Mouse (Mus musculus): ENCODE measurements around the gene Arl1. TPM values are rescaled to one million over a fixed set of nuclear protein-coding genes. Genes with fewer than 3 reads are reported as not detected.

The Arl1 gene
- 131 and 143 TPM in 2 replicates for polyA plus RNA-seq (2015; fragmentation: Nextera tagmentation; extraction: Ambion mirVana)

DNA sequence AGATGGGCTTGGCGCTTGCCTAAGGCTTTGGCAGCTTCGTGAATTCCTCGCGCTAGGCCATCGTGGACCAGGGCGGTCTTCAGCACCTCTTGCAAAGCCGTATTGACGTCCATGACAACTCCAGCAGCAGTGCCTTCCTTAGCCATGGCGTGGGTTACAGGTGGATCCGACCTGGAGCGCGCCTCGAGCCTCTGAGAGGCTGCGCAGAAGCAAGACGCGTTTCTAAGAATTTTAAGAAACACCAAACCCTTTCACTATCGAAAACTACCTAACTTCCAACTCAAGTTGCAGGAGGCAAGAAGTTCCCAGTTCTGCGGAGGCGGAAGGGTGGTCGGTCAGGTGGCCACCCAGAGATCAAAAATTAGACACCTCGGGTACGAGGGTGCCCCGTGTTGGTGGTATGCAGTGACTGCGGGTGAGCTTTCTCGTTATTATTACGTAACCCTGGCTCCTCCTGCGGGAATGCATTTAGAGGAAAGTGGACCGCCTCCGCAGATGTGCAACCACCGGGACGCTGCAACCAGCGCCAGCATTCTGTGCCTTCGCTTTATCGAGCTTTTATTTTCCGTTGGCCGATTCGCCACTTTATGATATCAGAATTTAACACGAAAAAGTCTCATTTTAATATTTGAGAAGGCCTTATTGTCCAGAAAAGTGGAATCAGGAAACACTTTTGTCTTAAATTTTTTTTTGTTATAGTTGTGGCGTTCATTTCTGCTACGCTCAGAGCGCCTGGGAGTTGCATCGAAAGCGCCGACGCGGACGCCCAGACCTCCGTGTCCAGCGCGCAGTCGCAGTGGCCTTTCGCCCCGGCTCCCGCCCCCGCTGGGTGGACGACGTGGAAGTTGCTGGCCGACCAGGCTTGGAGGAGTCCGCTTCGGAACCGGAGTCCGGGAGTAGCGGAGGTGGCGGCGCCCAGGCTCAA is at the start of gene Arl1:
TSS of gene Arl1 (plus strand) at position 288 of the 925 bp plus-strand sequence.
- H3K4me1 ChIP-seq (replicated peaks), result peaks cover 12% of the 10 kb centered on the region
- H3K36me3 ChIP-seq, result no peaks in the 10 kb centered on the region
- peak within 1 kb of the TSS; percentile 99 for H3K4me3 ChIP-seq
- peak within 1 kb of the TSS; percentile 86 for H3K27ac ChIP-seq
- H3K27me3 ChIP-seq, result peaks cover 6% of the 10 kb centered on the region
- H3K9ac ChIP-seq, result peak within 1 kb of the TSS; percentile 98
- 1% methylated on average over 65 of the region's 65 CpGs for WGBS
- H3K4me2 ChIP-seq, result peak within 1 kb of the TSS; percentile 93
- no peaks in the 10 kb centered on the region for H3K9me3 ChIP-seq (replicated peaks)
- peak; percentile 96 for ATAC-seq (replicated peaks; ENCODE audit: insufficient number of reproducible peaks, insufficient read depth, low FRiP score, low read depth)

DNA sequence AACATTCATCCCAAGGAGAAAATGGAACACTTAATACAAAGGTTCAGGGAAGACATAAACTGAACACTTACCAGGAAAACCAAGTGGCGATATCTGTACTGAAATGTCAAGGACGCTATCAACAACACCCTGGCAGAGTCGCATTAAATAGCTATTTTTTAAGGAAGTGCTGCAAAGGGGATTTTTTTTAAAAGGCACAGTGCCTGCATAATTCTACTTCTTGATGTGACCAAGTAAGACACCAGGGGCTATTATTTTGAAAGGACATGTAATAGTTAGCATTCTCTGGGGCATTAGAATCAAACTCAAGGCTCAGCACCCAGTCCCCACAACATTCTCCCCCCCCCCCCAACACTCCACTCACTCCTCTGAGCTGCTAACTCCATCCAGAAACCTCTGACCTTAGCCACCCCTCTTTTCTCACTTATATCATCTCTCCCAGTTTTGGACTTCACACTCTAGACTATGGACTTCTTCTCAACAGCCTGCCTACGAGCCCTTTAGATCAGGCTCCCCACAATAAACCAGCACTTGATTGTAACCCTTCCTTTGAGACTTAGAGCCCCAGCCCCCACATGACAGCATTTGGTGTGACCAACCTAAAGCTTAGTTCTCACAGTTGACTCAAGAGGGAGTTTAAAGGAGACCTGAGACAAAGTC is 47.6 kb upstream of the Arl1 start:
- Histone ChIP-seq H3K4me1 (replicated peaks) (no peaks in the 10 kb centered on the region), H3K9ac (no peak overlapping the region), H3K27me3 (no peaks in the 10 kb centered on the region), H3K4me2 (no peak overlapping the region), H3K4me3 (no peak overlapping the region), H3K9me3 (replicated peaks) (no peaks in the 10 kb centered on the region), H3K27ac (no peak overlapping the region), H3K36me3 (no peaks in the 10 kb centered on the region)
- 55% methylated on average over 4 of the region's 4 CpGs for WGBS
- no peak for ATAC-seq (replicated peaks; ENCODE audit: insufficient number of reproducible peaks, insufficient read depth, low FRiP score, low read depth)

DNA sequence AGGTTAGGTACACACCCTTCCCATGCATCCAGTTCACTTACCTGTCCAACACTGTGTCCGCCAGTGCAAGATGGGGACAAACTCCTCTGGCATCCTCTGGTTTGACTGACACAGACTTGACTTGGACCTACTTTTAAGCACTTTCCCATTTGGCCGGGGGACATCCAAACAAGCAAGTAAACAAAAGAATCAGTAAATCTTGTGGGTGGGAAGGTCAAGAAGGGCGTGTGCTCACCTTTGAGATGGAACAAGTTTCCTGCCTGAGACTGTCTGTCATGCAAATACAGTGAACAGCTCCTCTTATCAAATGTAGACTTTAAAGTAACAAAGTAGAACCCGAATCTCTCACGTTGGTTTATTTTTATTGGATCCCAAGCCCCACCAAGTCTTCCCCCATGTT is 45.7 kb upstream of the Arl1 start, which contains the start of gene Spic:
TSS of gene Spic (minus strand) at position 91 of the 400 bp plus-strand sequence.
- ATAC-seq (replicated peaks; ENCODE audit: insufficient number of reproducible peaks, insufficient read depth, low FRiP score, low read depth), result no peak
- no peaks in the 10 kb centered on the region for H3K27me3 ChIP-seq
- no peak within 1 kb of the TSS for H3K27ac ChIP-seq
- H3K4me1 ChIP-seq (replicated peaks), result no peaks in the 10 kb centered on the region
- no peaks in the 10 kb centered on the region for H3K36me3 ChIP-seq
- no peak within 1 kb of the TSS for H3K9ac ChIP-seq
- no peaks in the 10 kb centered on the region for H3K9me3 ChIP-seq (replicated peaks)
- 69% methylated on average over 5 of the region's 5 CpGs for WGBS
- no peak within 1 kb of the TSS for H3K4me2 ChIP-seq
- H3K4me3 ChIP-seq, result no peak within 1 kb of the TSS

DNA sequence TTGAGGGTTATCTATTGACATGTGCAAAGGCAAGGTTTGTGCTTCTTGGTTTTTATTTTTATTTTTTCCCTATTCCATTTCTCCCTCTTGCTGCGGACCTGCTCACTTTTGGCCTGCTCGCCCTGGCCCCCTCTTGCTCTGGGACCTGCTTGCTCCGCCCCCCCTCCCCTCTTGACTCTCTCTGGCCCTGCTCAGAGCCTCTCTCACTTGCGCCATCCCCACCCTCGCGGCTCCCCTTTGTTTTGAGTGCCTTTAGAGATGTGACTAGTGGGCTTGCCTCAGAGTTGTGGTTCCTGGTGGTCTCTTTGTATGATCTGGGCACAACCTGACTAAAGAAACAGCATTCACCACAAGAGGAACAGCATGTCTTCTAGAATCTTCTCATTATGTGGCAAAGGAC is 29.7 kb upstream of the Arl1 start:
- H3K4me3 ChIP-seq, result no peak overlapping the region
- ATAC-seq (replicated peaks; ENCODE audit: insufficient number of reproducible peaks, insufficient read depth, low FRiP score, low read depth), result no peak
- no peaks in the 10 kb centered on the region for H3K36me3 ChIP-seq
- 66% methylated on average over 6 of the region's 6 CpGs for WGBS
- H3K27me3 ChIP-seq, result no peaks in the 10 kb centered on the region
- no peaks in the 10 kb centered on the region for H3K9me3 ChIP-seq (replicated peaks)
- no peaks in the 10 kb centered on the region for H3K4me1 ChIP-seq (replicated peaks)
- no peak overlapping the region for H3K4me2 ChIP-seq
- H3K9ac ChIP-seq, result no peak overlapping the region
- H3K27ac ChIP-seq, result no peak overlapping the region

DNA sequence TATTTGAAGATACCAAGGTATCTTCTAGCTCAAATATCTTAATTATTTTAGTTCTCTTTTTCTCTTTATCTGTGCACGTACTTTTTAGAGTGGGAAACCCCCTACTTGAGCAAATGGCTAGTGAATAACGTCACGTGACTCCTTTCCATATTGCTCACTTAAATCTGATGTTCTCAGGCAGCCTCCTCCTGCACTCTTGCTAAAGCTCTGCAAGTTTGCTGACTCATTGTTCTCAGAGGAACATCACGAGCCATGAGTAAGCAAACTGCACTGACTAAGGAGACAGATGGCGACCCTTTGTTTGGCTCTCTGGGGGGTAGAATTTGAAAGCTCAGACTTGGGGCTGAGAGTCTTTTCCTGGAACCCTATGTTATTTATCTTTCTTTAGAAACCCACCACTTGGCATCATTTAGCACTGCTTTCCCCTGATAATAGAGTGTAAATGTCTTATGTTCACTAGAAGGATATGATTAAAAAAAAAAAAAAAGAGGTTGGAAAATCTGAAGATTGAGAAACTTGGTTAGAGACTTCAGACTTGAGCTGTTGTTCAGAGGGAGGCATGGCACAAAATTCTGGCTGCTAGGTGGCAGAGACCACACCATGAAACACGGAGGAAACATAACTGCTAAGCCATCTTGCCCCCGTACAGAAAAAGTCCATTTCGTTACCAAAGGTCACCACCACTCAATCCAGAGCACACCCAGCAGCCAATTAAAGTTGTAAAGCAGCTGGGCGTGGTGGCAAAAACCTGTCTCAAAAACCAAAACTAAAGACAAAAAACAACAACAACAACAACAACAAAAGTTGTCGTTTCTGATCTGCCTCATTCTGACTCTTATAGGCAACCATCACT is 21.8 kb upstream of the Arl1 start:
- no peaks in the 10 kb centered on the region for H3K36me3 ChIP-seq
- no peak overlapping the region for H3K4me2 ChIP-seq
- H3K9me3 ChIP-seq (replicated peaks), result no peaks in the 10 kb centered on the region; the same call in 1 of the 2 replicates
- no peaks in the 10 kb centered on the region for H3K4me1 ChIP-seq (replicated peaks)
- no peak overlapping the region for H3K27ac ChIP-seq
- no peak overlapping the region for H3K9ac ChIP-seq
- H3K4me3 ChIP-seq, result no peak overlapping the region
- 49% methylated on average over 10 of the region's 10 CpGs for WGBS
- no peak for ATAC-seq (replicated peaks; ENCODE audit: insufficient number of reproducible peaks, insufficient read depth, low FRiP score, low read depth)
- no peaks in the 10 kb centered on the region for H3K27me3 ChIP-seq

DNA sequence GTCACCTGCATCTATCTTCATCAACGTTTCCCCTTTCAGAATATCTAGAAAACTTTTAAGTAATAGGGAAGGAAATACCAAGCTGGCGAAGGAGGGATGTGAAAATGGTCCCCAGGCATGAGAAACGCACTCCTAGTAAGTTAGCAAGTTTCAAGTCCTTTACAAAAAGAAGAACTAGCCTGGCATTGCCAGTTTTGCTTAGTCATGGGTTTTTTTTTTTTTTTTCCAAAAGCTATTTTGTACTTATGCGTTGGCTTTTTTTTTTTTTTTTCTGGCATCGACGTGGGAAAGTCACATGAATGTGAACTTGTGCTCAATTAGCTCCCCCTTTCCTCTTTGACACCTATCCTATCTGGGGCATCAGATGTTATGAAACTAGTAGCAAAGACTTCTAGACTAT is 18.3 kb upstream of the Arl1 start:
- H3K9ac ChIP-seq, result no peak overlapping the region
- H3K9me3 ChIP-seq (replicated peaks), result no peaks in the 10 kb centered on the region; the same call in 1 of the 2 replicates
- WGBS, result 54% methylated on average over 6 of the region's 6 CpGs

DNA sequence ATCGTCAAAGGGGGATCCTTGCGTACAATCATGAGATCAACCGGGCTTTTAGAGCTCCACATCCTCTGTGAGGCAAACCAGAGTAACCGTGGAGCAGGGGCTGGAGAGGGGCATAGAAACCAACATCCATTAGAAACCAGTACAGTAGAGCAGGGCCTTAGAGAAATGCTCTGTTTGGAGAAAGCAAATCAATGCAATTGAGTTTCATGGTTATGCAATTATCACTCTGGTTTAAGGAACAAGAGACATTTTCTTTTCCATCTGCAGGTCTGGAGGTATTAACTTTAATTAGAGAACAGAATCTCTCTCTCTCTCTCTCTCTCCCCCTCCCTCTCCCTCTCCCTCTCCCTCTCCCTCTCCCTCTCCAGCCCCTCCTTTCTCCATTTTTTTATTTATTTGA is 15.9 kb upstream of the Arl1 start:
- H3K4me1 ChIP-seq (replicated peaks), result no peaks in the 10 kb centered on the region
- ATAC-seq (replicated peaks; ENCODE audit: insufficient number of reproducible peaks, insufficient read depth, low FRiP score, low read depth), result no peak
- H3K4me2 ChIP-seq, result no peak overlapping the region
- H3K9ac ChIP-seq, result no peak overlapping the region
- no peak overlapping the region for H3K27ac ChIP-seq
- no peaks in the 10 kb centered on the region; the same call in 1 of the 2 replicates for H3K9me3 ChIP-seq (replicated peaks)
- H3K36me3 ChIP-seq, result no peaks in the 10 kb centered on the region
- 77% methylated on average over 4 of the region's 4 CpGs for whole genome bisulfite sequencing
- no peaks in the 10 kb centered on the region for H3K27me3 ChIP-seq
- H3K4me3 ChIP-seq, result no peak overlapping the region

More for the DNA sequence above, 18.3 kb upstream of the Arl1 start:
- no peaks in the 10 kb centered on the region for H3K4me1 ChIP-seq (replicated peaks)
- H3K27me3 ChIP-seq, result no peaks in the 10 kb centered on the region
- H3K27ac ChIP-seq, result no peak overlapping the region
- H3K36me3 ChIP-seq, result no peaks in the 10 kb centered on the region
- no peak overlapping the region for H3K4me3 ChIP-seq
- ATAC-seq (replicated peaks; ENCODE audit: insufficient number of reproducible peaks, insufficient read depth, low FRiP score, low read depth), result no peak
- H3K4me2 ChIP-seq, result no peak overlapping the region

DNA sequence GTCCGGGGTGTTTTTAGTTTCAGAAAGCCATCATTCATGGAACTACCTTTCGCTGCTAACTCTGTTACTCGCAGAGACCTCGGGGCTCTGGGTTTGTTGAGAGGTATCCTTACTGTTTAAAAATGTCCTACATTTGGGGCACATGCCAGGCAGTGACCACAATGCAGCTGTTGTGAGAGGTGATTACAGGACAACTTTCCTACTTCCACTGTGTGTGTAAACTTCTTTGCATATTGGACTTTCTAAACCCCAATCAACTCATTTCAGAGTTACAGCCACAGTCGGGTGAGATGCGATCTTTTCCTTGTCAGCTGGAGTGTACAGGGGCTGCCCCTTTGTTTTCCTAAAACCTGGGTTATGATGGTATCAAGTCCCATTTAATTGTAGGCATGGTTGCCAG is 15.0 kb upstream of the Arl1 start:
- H3K27ac ChIP-seq, result no peak overlapping the region
- 81% methylated on average over 6 of the region's 6 CpGs for WGBS
- H3K4me2 ChIP-seq, result no peak overlapping the region
- no peaks in the 10 kb centered on the region for H3K36me3 ChIP-seq
- ATAC-seq (replicated peaks; ENCODE audit: insufficient number of reproducible peaks, insufficient read depth, low FRiP score, low read depth), result no peak
- H3K4me3 ChIP-seq, result no peak overlapping the region
- no peak overlapping the region for H3K9ac ChIP-seq
- H3K9me3 ChIP-seq (replicated peaks), result no peaks in the 10 kb centered on the region; the same call in 1 of the 2 replicates
- H3K27me3 ChIP-seq, result no peaks in the 10 kb centered on the region
- H3K4me1 ChIP-seq (replicated peaks), result no peaks in the 10 kb centered on the region

DNA sequence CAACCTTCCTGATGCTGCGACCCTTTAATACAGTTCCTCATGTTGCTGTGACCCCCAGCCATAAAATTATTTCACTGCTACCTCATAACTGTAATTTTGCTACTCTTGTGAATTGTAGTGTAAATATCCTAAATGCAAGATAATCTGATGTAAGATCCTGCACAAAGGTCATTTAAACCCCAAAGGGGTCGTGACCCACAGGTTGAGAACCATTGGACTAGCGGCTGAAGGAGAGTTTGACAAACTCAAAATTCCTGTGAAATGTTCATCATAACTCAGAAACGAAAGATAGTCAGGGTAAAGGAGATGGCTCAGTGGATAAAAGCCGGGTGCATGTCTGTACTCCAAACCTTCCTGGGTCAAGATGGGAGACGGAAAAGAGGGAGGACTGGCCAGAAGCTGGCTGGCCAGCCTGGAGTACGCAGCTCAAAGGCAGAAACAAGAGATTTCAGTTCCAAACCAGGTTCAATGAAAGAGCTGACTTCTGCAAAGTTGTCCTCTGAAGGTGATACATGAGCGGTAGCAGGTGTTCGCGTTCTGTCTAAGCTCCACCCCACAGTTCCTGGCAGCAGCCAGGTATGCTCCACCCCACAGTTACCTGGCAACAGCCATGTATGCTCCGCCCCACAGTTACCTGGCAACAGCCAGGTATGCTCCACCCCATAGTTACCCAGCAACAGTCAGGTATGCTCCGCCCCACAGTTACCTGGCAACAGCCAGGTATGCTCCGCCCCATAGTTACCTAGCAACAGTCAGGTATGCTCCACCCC is 13.5 kb upstream of the Arl1 start:
- H3K36me3 ChIP-seq, result no peaks in the 10 kb centered on the region
- no peaks in the 10 kb centered on the region for H3K27me3 ChIP-seq
- no peak overlapping the region for H3K4me2 ChIP-seq
- 52% methylated on average over 13 of the region's 13 CpGs for whole genome bisulfite sequencing
- H3K9ac ChIP-seq, result no peak overlapping the region
- no peaks in the 10 kb centered on the region for H3K4me1 ChIP-seq (replicated peaks)
- ATAC-seq (replicated peaks; ENCODE audit: insufficient number of reproducible peaks, insufficient read depth, low FRiP score, low read depth), result no peak
- H3K9me3 ChIP-seq (replicated peaks), result no peaks in the 10 kb centered on the region
- no peak overlapping the region for H3K27ac ChIP-seq
- no peak overlapping the region for H3K4me3 ChIP-seq

DNA sequence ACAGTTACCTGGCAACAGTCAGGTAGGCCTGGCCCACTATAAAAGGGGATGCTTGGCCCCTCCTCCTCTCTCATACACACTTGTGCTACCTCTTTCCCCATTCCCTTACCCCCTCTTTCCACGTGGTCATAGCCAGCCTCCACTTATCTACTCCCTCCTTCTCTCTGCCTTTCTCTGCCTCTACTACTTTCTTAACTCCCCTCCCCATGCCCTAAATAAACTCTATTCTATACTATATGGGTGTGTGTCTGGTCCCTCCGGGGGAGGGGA is 13.0 kb upstream of the Arl1 start:
- Histone ChIP-seq H3K4me1 (replicated peaks) (no peaks in the 10 kb centered on the region), H3K36me3 (no peaks in the 10 kb centered on the region), H3K27ac (no peak overlapping the region), H3K27me3 (no peaks in the 10 kb centered on the region), H3K9me3 (replicated peaks) (no peaks in the 10 kb centered on the region), H3K4me2 (no peak overlapping the region), H3K9ac (no peak overlapping the region), H3K4me3 (no peak overlapping the region)
- WGBS, result 45% methylated on average over 2 of the region's 2 CpGs
- ATAC-seq (replicated peaks; ENCODE audit: insufficient number of reproducible peaks, insufficient read depth, low FRiP score, low read depth), result no peak

Measured in heart, embryonic 15.5 days (tissue).